Mouse (Mus musculus) forebrain, embryonic 16.5 days (tissue): ENCODE data around the gene Ttc28. TPM values are rescaled to one million over a fixed set of nuclear protein-coding genes. Genes with fewer than 3 reads are reported as not detected.
A peak's percentile ranks its signal among the peaks of the same experiment; 100 is the strongest.

Source experiments
- ATAC-seq: fragments of 200-750 bp; cut with Nextera tagmentation; 2 replicates; pipeline ENCODE4 v1.8.0; 2017; ENCODE audit warnings: mild to moderate bottlenecking, moderate library complexity
- H3K27ac ChIP-seq: fragments of 300-500 bp; sonication (generic); 2 replicates; pipeline ENCODE4 v1.5.1; 2014; ENCODE audit warnings: low read length, control low read depth
- H3K27me3 ChIP-seq: fragments of 300-500 bp; sonication (generic); replicated peaks from 2 replicates; pipeline ENCODE4 v1.6.1; 2014; ENCODE audit warnings: low read length; ENCODE audit not compliant: control insufficient read depth, insufficient read depth
- H3K36me3 ChIP-seq: fragments of 300-500 bp; sonication (generic); 2 replicates; pipeline ENCODE4 v1.6.1; 2014; ENCODE audit not compliant: control insufficient read depth, insufficient read depth
- H3K4me1 ChIP-seq: fragments of 300-500 bp; sonication (generic); replicated peaks from 2 replicates; pipeline ENCODE4 v1.6.1; 2014; ENCODE audit warnings: low read length; ENCODE audit not compliant: control insufficient read depth, insufficient read depth
- H3K4me2 ChIP-seq: fragments of 300-500 bp; sonication (generic); 2 replicates; pipeline ENCODE4 v1.6.1; 2014; ENCODE audit warnings: mild to moderate bottlenecking, low read length, control low read depth
- H3K4me3 ChIP-seq: fragments of 300-500 bp; sonication (generic); replicated peaks from 2 replicates; pipeline ENCODE4 v1.5.1; 2014; ENCODE audit warnings: mild to moderate bottlenecking, low read length, control low read depth
- H3K9ac ChIP-seq: fragments of 300-500 bp; sonication (generic); replicated peaks from 2 replicates; pipeline ENCODE4 v1.6.1; 2014; ENCODE audit warnings: low read depth, low read length, control low read depth
- H3K9me3 ChIP-seq: fragments of 300-500 bp; sonication (generic); 2 replicates; pipeline ENCODE4 v1.6.1; 2016; ENCODE audit warnings: low read length; ENCODE audit not compliant: control insufficient read depth
- WGBS: fragments of 180-500 bp; shearing (Covaris S2); extraction: QIAGEN DNeasy Blood & Tissue Kit; methylation state at CpG from one replicate; pipeline ENCODE4 v1.1.7; 2014; 5-methylcytosine and 5-hydroxymethylcytosine counted together
- polyA plus RNA-seq: library from polyadenylated mRNA; unstranded; fragments of >200 nt; fragmentation: Nextera tagmentation; extraction: Ambion mirVana; gene quantifications from 2 replicates; pipeline ENCODE4 v1.2.1, GENCODE M21; 2015

Gene Ttc28
- polyA plus RNA-seq, 1 experiment from 2014 or later: 40.5 TPM

DNA sequence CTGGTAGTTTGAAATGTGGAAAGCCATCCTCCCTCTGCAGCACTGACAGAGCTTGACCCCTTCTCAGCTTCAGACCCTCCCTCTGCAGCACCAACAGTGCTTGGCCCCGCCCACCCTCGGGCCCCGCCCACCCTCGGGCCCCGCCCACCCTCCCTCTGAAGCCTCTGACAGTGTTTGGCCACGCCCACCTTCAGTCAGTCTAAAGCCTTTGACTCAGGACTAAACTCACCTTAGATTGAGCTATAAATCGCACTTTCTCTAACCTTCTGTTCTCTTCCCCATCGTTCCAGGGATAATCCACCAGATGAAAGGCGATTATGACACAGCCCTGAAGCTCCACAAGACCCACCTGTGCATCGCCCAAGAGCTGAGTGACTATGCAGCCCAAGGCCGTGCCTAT lies 343.2 kb downstream of the Ttc28 start:
- 46% methylated on average over 11 of the region's 11 CpGs for WGBS
- Histone ChIP-seq H3K9me3 (no peaks in the 10 kb centered on the region), H3K9ac (no peak overlapping the region), H3K27ac (no peak overlapping the region), H3K4me1 (peaks cover 38% of the 10 kb centered on the region), H3K36me3 (peaks cover 19% of the 10 kb centered on the region), H3K27me3 (no peaks in the 10 kb centered on the region), H3K4me3 (no peak overlapping the region), H3K4me2 (no peak overlapping the region)
- ATAC-seq: no peak

GRCm38 (mm10) chr5:111225306-111225705 lies 345.7 kb downstream of the Ttc28 start:
- no peak overlapping the region for H3K4me2 ChIP-seq
- peaks cover 20% of the 10 kb centered on the region for H3K36me3 ChIP-seq

DNA sequence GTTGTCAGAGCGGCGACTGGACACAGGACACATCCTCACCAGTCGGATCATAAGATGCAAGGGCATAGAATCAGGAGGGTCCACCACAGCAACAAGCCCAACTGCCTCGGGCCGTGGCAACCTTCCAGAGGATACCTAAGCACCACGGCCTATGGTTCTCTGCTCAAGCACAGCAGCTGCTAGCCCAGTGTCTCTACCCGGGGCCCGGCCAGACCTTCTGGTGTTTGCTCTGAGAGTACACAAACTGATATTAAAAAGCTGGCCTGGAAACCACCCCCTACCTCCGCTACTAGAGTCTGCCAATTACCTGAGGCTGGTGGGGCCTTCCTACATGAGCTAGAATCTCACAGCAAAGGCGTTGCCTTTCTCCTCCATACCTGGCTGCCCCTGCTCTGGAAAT lies 346.9 kb downstream of the Ttc28 start:
- Histone ChIP-seq H3K9me3 (no peaks in the 10 kb centered on the region), H3K36me3 (peaks cover 24% of the 10 kb centered on the region), H3K27me3 (no peaks in the 10 kb centered on the region), H3K4me3 (no peak overlapping the region), H3K4me2 (no peak overlapping the region), H3K9ac (no peak overlapping the region), H3K27ac (no peak overlapping the region), H3K4me1 (peaks cover 20% of the 10 kb centered on the region)
- 84% methylated on average over 10 of the region's 10 CpGs for WGBS
- no peak for ATAC-seq

More at GRCm38 (mm10) chr5:111225306-111225705, 345.7 kb downstream of the Ttc28 start:
- no peaks in the 10 kb centered on the region for H3K9me3 ChIP-seq
- ATAC-seq: no peak
- peaks cover 31% of the 10 kb centered on the region for H3K4me1 ChIP-seq
- H3K9ac ChIP-seq: no peak overlapping the region
- H3K27ac ChIP-seq: no peak overlapping the region
- H3K27me3 ChIP-seq: no peaks in the 10 kb centered on the region
- no peak overlapping the region for H3K4me3 ChIP-seq
- 86% methylated on average over 11 of the region's 11 CpGs for WGBS

DNA sequence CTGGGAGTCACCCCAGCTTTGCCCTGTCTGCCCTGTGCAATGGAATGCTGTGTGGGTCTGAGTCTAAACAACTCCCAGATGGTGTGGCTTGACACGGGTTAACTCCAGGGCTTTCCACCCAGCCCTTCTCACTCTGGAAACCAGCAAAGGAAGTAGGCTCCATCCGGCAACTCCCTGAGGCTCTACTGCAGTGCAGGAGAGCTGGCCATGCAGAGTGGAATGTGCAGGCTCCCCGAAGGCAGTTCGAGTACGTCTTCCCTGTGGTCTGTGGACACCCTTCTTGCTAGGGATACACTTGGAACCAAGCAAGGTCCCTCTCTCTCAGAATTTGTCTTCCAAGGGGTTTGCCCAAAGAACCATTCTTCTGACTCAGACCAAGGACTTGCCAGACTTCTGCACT lies 348.2 kb downstream of the Ttc28 start:
- ATAC-seq: no peak
- WGBS: 75% methylated on average over 5 of the region's 5 CpGs
- H3K4me1 ChIP-seq: peaks cover 22% of the 10 kb centered on the region
- H3K9me3 ChIP-seq: no peaks in the 10 kb centered on the region
- H3K27me3 ChIP-seq: no peaks in the 10 kb centered on the region
- H3K9ac ChIP-seq: 0 out of 2 replicates have a peak overlapping the region, but pooled peaks have one; percentile 8
- peaks cover 33% of the 10 kb centered on the region for H3K36me3 ChIP-seq
- H3K4me3 ChIP-seq: no peak overlapping the region
- H3K4me2 ChIP-seq: no peak overlapping the region
- no peak overlapping the region for H3K27ac ChIP-seq

DNA sequence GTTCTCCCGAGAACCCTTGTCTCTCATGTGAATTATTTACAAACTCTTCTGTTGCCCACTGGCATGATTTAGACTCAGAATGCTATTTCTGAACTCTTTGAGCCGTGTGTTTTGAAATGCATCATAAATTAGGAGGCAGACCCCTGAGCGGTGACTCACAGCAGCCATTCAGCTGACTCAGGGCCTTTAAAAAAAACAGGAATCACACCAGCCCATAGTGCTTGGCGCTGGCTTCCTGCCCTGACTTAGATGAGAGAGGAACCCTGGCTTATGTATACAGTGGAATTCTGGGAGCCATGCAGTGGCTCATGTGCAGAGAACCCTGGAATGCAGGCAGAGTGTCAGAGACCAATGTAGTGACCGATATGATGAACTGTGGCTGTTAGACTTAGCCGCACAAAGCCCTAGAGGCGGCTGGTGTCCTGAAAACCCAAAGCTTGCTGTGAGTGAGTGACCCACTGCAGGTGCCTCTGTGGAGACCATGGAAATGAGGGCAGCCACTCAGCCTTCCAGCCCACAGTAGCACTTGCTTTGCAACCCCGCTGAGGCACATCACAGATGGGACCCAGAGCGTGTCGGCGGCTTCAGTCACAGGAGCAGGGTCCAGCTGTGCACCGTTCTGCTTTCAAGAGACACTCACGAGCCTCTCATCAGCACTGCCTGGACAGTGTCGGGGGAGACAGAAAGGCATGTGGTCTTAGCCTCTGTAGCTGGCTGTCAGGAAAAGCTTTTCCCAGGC lies 348.9 kb downstream of the Ttc28 start:
- Histone ChIP-seq H3K4me3 (no peak overlapping the region), H3K9me3 (no peaks in the 10 kb centered on the region), H3K4me1 (peaks cover 22% of the 10 kb centered on the region), H3K27ac (peak overlapping the region; percentile 18; the same call in 1 of the 2 replicates), H3K27me3 (no peaks in the 10 kb centered on the region), H3K36me3 (peaks cover 35% of the 10 kb centered on the region), H3K9ac (no peak overlapping the region), H3K4me2 (no peak overlapping the region)
- WGBS: 56% methylated on average over 14 of the region's 14 CpGs
- ATAC-seq: no peak

DNA sequence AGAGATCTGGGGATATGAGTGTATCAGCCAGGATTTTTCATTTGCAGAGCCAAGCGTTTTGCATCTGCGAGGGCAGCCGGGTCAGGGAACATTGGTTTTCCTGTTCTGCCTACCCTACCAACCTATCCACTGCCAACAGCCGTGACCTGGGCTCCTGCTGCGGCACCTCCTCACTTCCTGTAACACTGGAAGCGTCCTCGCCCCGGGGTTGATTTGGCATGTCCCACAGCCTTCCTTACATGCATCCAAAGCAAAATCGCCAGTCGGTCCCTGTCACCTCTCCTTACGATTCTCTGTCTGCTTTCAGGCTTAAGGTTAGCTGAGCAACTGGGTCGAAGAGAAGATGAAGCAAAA lies 349.4 kb downstream of the Ttc28 start:
- Histone ChIP-seq H3K9ac (no peak overlapping the region), H3K4me1 (peaks cover 22% of the 10 kb centered on the region), H3K9me3 (no peaks in the 10 kb centered on the region), H3K4me2 (no peak overlapping the region), H3K27me3 (no peaks in the 10 kb centered on the region), H3K27ac (no peak overlapping the region), H3K4me3 (no peak overlapping the region), H3K36me3 (peaks cover 30% of the 10 kb centered on the region)
- ATAC-seq: no peak
- 88% methylated on average over 12 of the region's 12 CpGs for WGBS

DNA sequence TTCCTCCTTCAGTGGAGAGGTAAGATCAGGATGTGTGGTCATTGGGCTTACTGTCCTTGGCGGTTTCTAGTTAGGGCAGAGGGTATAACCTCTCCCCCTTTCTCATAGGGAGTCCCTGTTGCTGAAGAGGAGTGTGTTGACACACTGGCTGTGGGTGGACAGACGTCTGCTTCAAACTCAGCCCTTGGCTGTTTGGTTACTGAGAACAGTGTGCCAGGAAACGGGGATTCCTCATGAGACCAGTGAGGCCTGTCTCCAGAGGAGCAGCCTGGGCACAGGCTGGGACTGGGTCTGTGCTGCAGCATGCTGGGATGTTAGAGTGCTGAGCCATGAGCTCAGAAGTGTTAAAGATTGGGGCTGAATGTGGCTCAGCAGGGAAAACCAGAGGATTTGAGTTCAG lies 350.1 kb downstream of the Ttc28 start:
- 67% methylated on average over 3 of the region's 3 CpGs for WGBS
- Histone ChIP-seq H3K4me1 (peaks cover 22% of the 10 kb centered on the region), H3K36me3 (peaks cover 25% of the 10 kb centered on the region)

GRCm38 (mm10) chr5:111231044-111231443 lies 351.4 kb downstream of the Ttc28 start:
- Histone ChIP-seq H3K4me1 (peaks cover 24% of the 10 kb centered on the region), H3K27ac (no peak overlapping the region), H3K27me3 (no peaks in the 10 kb centered on the region), H3K4me3 (no peak overlapping the region), H3K9me3 (no peaks in the 10 kb centered on the region), H3K36me3 (peaks cover 28% of the 10 kb centered on the region), H3K4me2 (no peak overlapping the region), H3K9ac (no peak overlapping the region)
- 59% methylated on average over 13 of the region's 13 CpGs for WGBS
- no peak for ATAC-seq

More for the DNA sequence above, 350.1 kb downstream of the Ttc28 start:
- H3K4me3 ChIP-seq: no peak overlapping the region
- ATAC-seq: no peak
- H3K9ac ChIP-seq: no peak overlapping the region
- no peaks in the 10 kb centered on the region for H3K9me3 ChIP-seq
- no peak overlapping the region for H3K4me2 ChIP-seq
- no peaks in the 10 kb centered on the region for H3K27me3 ChIP-seq
- H3K27ac ChIP-seq: no peak overlapping the region

- no peak for ATAC-seq
- Histone ChIP-seq H3K4me3 (no peak overlapping the region), H3K27me3 (no peaks in the 10 kb centered on the region), H3K9me3 (no peaks in the 10 kb centered on the region), H3K4me1 (peaks cover 24% of the 10 kb centered on the region), H3K36me3 (peaks cover 24% of the 10 kb centered on the region), H3K4me2 (no peak overlapping the region), H3K9ac (no peak overlapping the region), H3K27ac (no peak overlapping the region)
- 46% methylated on average over 1 of the region's 1 CpGs for WGBS
Observed at GRCm38 (mm10) chr5:111231769-111232168, 352.2 kb downstream of the Ttc28 start.
